Mouse (Mus musculus): ENCODE measurements around the gene Egfl6.

Egfl6 gene

GRCm38 (mm10) chrX:166584947-166585824 is at the start of gene Egfl6:
TSS of gene Egfl6 (minus strand) at chrX:166585720.
- no peak for DNase-seq (ENCODE audit: low spot score)

GRCm38 (mm10) chrX:166626866-166627570 is 41.5 kb upstream of the Egfl6 start:
- DNase-seq (ENCODE audit: low spot score), result no peak

GRCm38 (mm10) chrX:166626174-166626573 is 40.7 kb upstream of the Egfl6 start:
- DNase-seq (ENCODE audit: low spot score), result no peak

- no peak for DNase-seq (ENCODE audit: low spot score)
Measured at GRCm38 (mm10) chrX:166623176-166623575, 37.7 kb upstream of the Egfl6 start.

- DNase-seq (ENCODE audit: low spot score), result no peak
Measured at GRCm38 (mm10) chrX:166621560-166622301, 36.2 kb upstream of the Egfl6 start.

- DNase-seq (ENCODE audit: low spot score), result no peak
Measured at GRCm38 (mm10) chrX:166620900-166621299, 35.4 kb upstream of the Egfl6 start.

- no peak for DNase-seq (ENCODE audit: low spot score)
Measured at GRCm38 (mm10) chrX:166619084-166619483, 33.6 kb upstream of the Egfl6 start.

- DNase-seq (ENCODE audit: low spot score), result no peak
Measured at GRCm38 (mm10) chrX:166615191-166615590, 29.7 kb upstream of the Egfl6 start.

- DNase-seq (ENCODE audit: low spot score), result no peak
Measured at GRCm38 (mm10) chrX:166576111-166576510, 9.4 kb downstream of the Egfl6 start.

GRCm38 (mm10) chrX:166565983-166566382 is 19.5 kb downstream of the Egfl6 start:
- no peak for DNase-seq (ENCODE audit: low spot score)

- DNase-seq (ENCODE audit: low spot score), result no peak
Measured at GRCm38 (mm10) chrX:166565401-166565800, 20.1 kb downstream of the Egfl6 start.

- no peak for DNase-seq (ENCODE audit: low spot score)
Measured at GRCm38 (mm10) chrX:166564900-166565299, 20.6 kb downstream of the Egfl6 start.

GRCm38 (mm10) chrX:166559333-166559732 is 26.2 kb downstream of the Egfl6 start:
- DNase-seq (ENCODE audit: low spot score), result no peak

- DNase-seq (ENCODE audit: low spot score), result no peak
Measured at GRCm38 (mm10) chrX:166552355-166552754, 33.2 kb downstream of the Egfl6 start.

GRCm38 (mm10) chrX:166546495-166546894 is 39.0 kb downstream of the Egfl6 start:
- no peak for DNase-seq (ENCODE audit: low spot score)

GRCm38 (mm10) chrX:166535138-166535537 is 50.4 kb downstream of the Egfl6 start:
- no peak for DNase-seq (ENCODE audit: low spot score)

GRCm38 (mm10) chrX:166533432-166533831 is 52.1 kb downstream of the Egfl6 start:
- DNase-seq (ENCODE audit: low spot score), result no peak

GRCm38 (mm10) chrX:166531671-166532070 is 53.8 kb downstream of the Egfl6 start:
- DNase-seq (ENCODE audit: low spot score), result no peak

- no peak for DNase-seq (ENCODE audit: low spot score)
Measured at GRCm38 (mm10) chrX:166528126-166528525, 57.4 kb downstream of the Egfl6 start.

- DNase-seq (ENCODE audit: low spot score), result no peak
Measured at GRCm38 (mm10) chrX:166525637-166526315, 59.7 kb downstream of the Egfl6 start.

- DNase-seq (ENCODE audit: low spot score), result no peak
Measured at GRCm38 (mm10) chrX:166520782-166521181, 64.7 kb downstream of the Egfl6 start.

GRCm38 (mm10) chrX:166518345-166518744 is 67.2 kb downstream of the Egfl6 start, which contains the start of gene Tceanc:
TSS of gene Tceanc (minus strand) at chrX:166518567.
- DNase-seq (ENCODE audit: low spot score), result no peak

Measured in c-Kit-positive CD71-positive TER-119-positive erythroid progenitor cells, embryonic 14.5 days (primary cell).